Mouse (Mus musculus) embryonic facial prominence, embryonic 12.5 days (tissue): ENCODE data around the gene Kdm2b. TPM values are rescaled to one million over a fixed set of nuclear protein-coding genes. Genes with fewer than 3 reads are reported as not detected.
A peak's percentile ranks its signal among the peaks of the same experiment; 100 is the strongest.
"Not testable (repeated sequence)": the region's sequence is repeated elsewhere in the genome, so short reads cannot be mapped to it uniquely, and the experiment has no call there.

Experiments
- ATAC-seq: fragments of 200-750 bp; cut with Nextera tagmentation; 2 replicates; pipeline ENCODE4 v1.8.0; 2017; ENCODE audit not compliant: insufficient number of reproducible peaks, insufficient read depth, low FRiP score, low TSS enrichment
- H3K27ac ChIP-seq: fragments of 300-500 bp; sonication (generic); 2 replicates; pipeline ENCODE4 v1.5.1; 2016; ENCODE audit warnings: mild to moderate bottlenecking
- H3K27me3 ChIP-seq: fragments of 300-500 bp; sonication (generic); 2 replicates; pipeline ENCODE4 v1.6.1; 2016; ENCODE audit warnings: mild to moderate bottlenecking, moderate library complexity
- H3K36me3 ChIP-seq: fragments of 300-500 bp; sonication (generic); 2 replicates; pipeline ENCODE4 v1.6.1; 2016; ENCODE audit warnings: mild to moderate bottlenecking
- H3K4me1 ChIP-seq: fragments of 300-500 bp; sonication (generic); 2 replicates; pipeline ENCODE4 v1.6.1; 2016
- H3K4me2 ChIP-seq: fragments of 300-500 bp; sonication (generic); replicated peaks from 2 replicates; pipeline ENCODE4 v1.6.1; 2016; ENCODE audit warnings: mild to moderate bottlenecking, moderate library complexity
- H3K4me3 ChIP-seq: fragments of 300-500 bp; sonication (generic); 2 replicates; pipeline ENCODE4 v1.5.1; 2016; ENCODE audit warnings: mild to moderate bottlenecking
- H3K9ac ChIP-seq: fragments of 300-500 bp; sonication (generic); 2 replicates; pipeline ENCODE4 v1.6.1; 2016; ENCODE audit warnings: mild to moderate bottlenecking, moderate library complexity
- H3K9me3 ChIP-seq: fragments of 300-500 bp; sonication (generic); 2 replicates; pipeline ENCODE4 v1.6.1; 2016; ENCODE audit warnings: mild to moderate bottlenecking, moderate library complexity
- WGBS: fragments of 180-500 bp; shearing (Covaris S2); methylation state at CpG from one replicate; pipeline ENCODE4 v1.1.7; 2016; 5-methylcytosine and 5-hydroxymethylcytosine counted together
- polyA plus RNA-seq: library from polyadenylated mRNA; unstranded; fragments of >200 nt; fragmentation: Nextera tagmentation; extraction: Ambion mirVana; gene quantifications from 2 replicates; pipeline ENCODE4 v1.2.1, GENCODE M21; 2016

Kdm2b gene
- polyA plus RNA-seq, 1 experiment from 2014 or later = 84.4 TPM

- under 1% methylated on average over 37 of the region's 39 CpGs for WGBS
- Histone ChIP-seq H3K4me1 (peaks cover 53% of the 10 kb centered on the region), H3K9ac (peak overlapping the region; percentile 75)
These were observed 560 bp downstream of the Kdm2b start for GRCm38 (mm10) chr5:122989001-122989525.

DNA sequence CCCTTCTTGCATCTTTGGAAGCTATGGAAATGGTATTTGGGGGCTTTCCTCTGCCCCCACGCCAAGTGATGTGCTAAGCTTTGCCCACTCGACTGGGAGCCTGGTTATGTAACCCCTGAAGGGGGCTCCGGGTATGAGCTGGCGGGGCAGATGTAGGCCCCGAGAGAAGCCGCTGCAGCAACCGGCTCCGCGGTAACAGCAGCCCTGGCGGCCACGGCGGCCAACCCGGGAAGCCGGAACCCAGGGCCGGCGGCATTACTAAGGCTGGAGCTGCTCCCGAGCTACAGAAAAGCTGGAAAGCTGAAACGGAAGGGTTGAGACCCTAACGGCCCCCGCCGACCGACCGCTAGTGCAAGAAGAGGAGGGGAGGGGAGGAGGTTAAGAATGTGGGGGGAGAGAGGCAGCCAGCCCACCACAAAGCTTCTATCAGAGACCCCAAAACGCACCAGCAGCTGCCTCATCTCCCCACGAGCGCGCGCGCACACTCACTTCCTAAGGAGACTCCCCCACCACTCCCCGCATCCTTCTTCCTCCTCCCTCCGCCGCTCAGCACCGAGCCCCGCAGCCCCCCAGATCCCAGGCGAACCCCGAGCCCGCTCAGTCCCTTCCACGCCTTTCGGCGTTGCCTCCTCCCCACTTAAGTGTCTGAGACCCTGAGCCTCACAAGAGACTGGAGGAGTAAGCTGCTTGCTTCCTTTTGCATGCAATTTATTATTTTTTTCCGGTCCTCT, 1.4 kb downstream of the Kdm2b start:
- ATAC-seq = no peak
- H3K9ac ChIP-seq = peak overlapping the region; percentile 75
- H3K4me2 ChIP-seq = peak overlapping the region; percentile 99
- H3K27ac ChIP-seq = peak overlapping the region; percentile 88
- H3K4me3 ChIP-seq = peak overlapping the region; percentile 73
- 0 out of 2 replicates have a peak, but pooled peaks cover 4% of the 10 kb centered on the region for H3K27me3 ChIP-seq
- no peaks in the 10 kb centered on the region for H3K36me3 ChIP-seq
- no peaks in the 10 kb centered on the region for H3K9me3 ChIP-seq
- H3K4me1 ChIP-seq = peaks cover 52% of the 10 kb centered on the region
- under 1% methylated on average over 34 of the region's 41 CpGs for WGBS

More at GRCm38 (mm10) chr5:122989001-122989525, 560 bp downstream of the Kdm2b start:
- Histone ChIP-seq H3K36me3 (no peaks in the 10 kb centered on the region), H3K27me3 (0 out of 2 replicates have a peak, but pooled peaks cover 4% of the 10 kb centered on the region), H3K9me3 (no peaks in the 10 kb centered on the region), H3K4me3 (peak overlapping the region; percentile 73), H3K27ac (peak overlapping the region; percentile 88), H3K4me2 (peak overlapping the region; percentile 99)
- ATAC-seq = peak; percentile 37

- Histone ChIP-seq H3K27me3 (0 out of 2 replicates have a peak, but pooled peaks cover 4% of the 10 kb centered on the region), H3K4me1 (peaks cover 52% of the 10 kb centered on the region), H3K36me3 (no peaks in the 10 kb centered on the region), H3K4me3 (peak overlapping the region; percentile 73), H3K27ac (0 out of 2 replicates have a peak overlapping the region, but pooled peaks have one; percentile 36), H3K9ac (peak overlapping the region; percentile 75), H3K9me3 (no peaks in the 10 kb centered on the region), H3K4me2 (peak overlapping the region; percentile 99)
- 2% methylated on average over 39 of the region's 39 CpGs for WGBS
- peak; percentile 66 for ATAC-seq
These were observed 2.2 kb downstream of the Kdm2b start for GRCm38 (mm10) chr5:122987211-122988020.

DNA sequence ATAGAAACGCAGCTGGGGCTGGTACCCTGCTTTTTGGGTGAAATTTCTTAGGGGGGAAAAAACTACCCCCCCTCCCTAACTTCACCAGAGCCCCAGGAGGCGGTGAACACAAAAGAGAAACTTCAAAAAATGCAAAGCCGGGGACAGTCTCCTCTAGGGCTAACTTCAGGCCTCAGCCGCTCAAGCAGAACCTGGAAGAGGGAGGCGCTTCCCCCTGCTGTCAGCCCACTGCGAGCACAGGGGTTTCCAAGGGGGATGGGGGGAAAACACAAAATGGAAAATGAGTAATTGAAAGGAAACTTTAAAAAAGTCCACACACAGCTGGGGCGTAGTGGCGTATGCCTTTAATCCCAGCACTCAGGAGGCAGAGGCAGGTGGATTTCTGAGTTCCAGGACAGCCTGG, 3.5 kb downstream of the Kdm2b start:
- Histone ChIP-seq H3K4me1 (peaks cover 44% of the 10 kb centered on the region), H3K27ac (0 out of 2 replicates have a peak overlapping the region, but pooled peaks have one; percentile 30), H3K4me2 (peak overlapping the region; percentile 27), H3K4me3 (no peak overlapping the region), H3K9ac (no peak overlapping the region; the same call in 1 of the 2 replicates), H3K9me3 (no peaks in the 10 kb centered on the region), H3K36me3 (no peaks in the 10 kb centered on the region), H3K27me3 (0 out of 2 replicates have a peak, but pooled peaks cover 4% of the 10 kb centered on the region)
- 31% methylated on average over 8 of the region's 8 CpGs for WGBS
- ATAC-seq = no peak

GRCm38 (mm10) chr5:122985276-122985675, 4.3 kb downstream of the Kdm2b start:
- Histone ChIP-seq H3K27me3 (0 out of 2 replicates have a peak, but pooled peaks cover 4% of the 10 kb centered on the region), H3K4me2 (no peak overlapping the region), H3K27ac (no peak overlapping the region), H3K4me3 (no peak overlapping the region), H3K36me3 (no peaks in the 10 kb centered on the region), H3K4me1 (peaks cover 36% of the 10 kb centered on the region), H3K9ac (no peak overlapping the region), H3K9me3 (no peaks in the 10 kb centered on the region)
- 52% methylated on average over 3 of the region's 3 CpGs for WGBS
- ATAC-seq = no peak

- H3K9me3 ChIP-seq = no peaks in the 10 kb centered on the region
- 81% methylated on average over 5 of the region's 5 CpGs for WGBS
- H3K4me2 ChIP-seq = no peak overlapping the region
- H3K9ac ChIP-seq = no peak overlapping the region
- no peak overlapping the region for H3K4me3 ChIP-seq
- no peak overlapping the region for H3K27ac ChIP-seq
- H3K27me3 ChIP-seq = 0 out of 2 replicates have a peak, but pooled peaks cover 4% of the 10 kb centered on the region
- ATAC-seq = no peak
- H3K4me1 ChIP-seq = peaks cover 30% of the 10 kb centered on the region
- no peaks in the 10 kb centered on the region for H3K36me3 ChIP-seq
These were observed 5.1 kb downstream of the Kdm2b start for GRCm38 (mm10) chr5:122984483-122984882.

- 80% methylated on average over 8 of the region's 8 CpGs for WGBS
- no peak overlapping the region for H3K4me2 ChIP-seq
- H3K9ac ChIP-seq = no peak overlapping the region
- H3K4me1 ChIP-seq = no peaks in the 10 kb centered on the region
- no peak overlapping the region for H3K4me3 ChIP-seq
- no peaks in the 10 kb centered on the region for H3K27me3 ChIP-seq
- H3K9me3 ChIP-seq = no peaks in the 10 kb centered on the region
- no peak for ATAC-seq
- H3K36me3 ChIP-seq = no peaks in the 10 kb centered on the region
- H3K27ac ChIP-seq = no peak overlapping the region
These were observed 10.7 kb downstream of the Kdm2b start for GRCm38 (mm10) chr5:122978970-122979369.

DNA sequence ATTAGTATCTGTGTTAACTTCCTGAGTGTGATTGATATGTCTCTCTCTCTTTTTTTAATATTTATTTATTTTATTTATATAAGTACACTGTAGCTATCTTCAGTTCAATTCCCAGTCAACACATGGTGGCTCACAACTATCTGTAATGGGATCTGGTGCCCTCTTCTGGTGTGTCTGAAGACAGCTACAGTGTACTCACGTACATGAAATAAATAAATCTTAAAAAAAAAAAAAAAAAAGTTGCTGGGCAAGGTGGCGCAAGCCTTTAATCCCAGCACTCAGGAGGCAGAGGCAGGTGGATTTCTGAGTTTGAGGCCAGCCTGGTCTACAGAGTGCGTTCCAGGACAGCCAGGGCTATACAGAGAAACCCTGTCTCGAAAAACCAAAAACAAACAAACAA, 14.9 kb downstream of the Kdm2b start:
- not testable (repeated sequence) for H3K27me3 ChIP-seq, H3K9me3 ChIP-seq, H3K4me1 ChIP-seq, H3K27ac ChIP-seq, H3K9ac ChIP-seq, H3K36me3 ChIP-seq, ATAC-seq, H3K4me3 ChIP-seq, H3K4me2 ChIP-seq
- 96% methylated on average over 4 of the region's 4 CpGs for WGBS

DNA sequence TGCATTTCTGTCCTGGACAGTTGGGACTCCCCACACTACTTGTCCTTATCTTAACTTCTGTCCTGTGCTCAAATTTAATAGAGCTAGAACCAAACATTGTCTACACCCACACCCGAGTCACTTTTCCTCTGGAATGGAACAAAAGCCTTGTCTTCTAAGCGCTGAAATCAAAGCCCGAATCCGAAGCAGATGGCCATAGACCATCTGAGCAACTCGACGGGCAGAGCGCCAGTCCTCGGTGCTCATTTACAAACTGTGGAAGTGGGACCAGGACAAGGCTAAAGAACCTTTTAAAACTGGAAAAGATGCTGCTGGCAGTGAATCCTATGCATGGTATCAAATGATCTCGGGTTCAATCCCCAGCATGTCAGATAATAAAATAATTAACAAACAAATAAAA, 17.5 kb downstream of the Kdm2b start:
- Histone ChIP-seq H3K9ac (no peak overlapping the region), H3K9me3 (no peaks in the 10 kb centered on the region), H3K27me3 (no peaks in the 10 kb centered on the region), H3K4me1 (no peaks in the 10 kb centered on the region), H3K4me3 (no peak overlapping the region), H3K27ac (no peak overlapping the region), H3K4me2 (no peak overlapping the region), H3K36me3 (no peaks in the 10 kb centered on the region)
- WGBS = 77% methylated on average over 9 of the region's 9 CpGs
- ATAC-seq = no peak

DNA sequence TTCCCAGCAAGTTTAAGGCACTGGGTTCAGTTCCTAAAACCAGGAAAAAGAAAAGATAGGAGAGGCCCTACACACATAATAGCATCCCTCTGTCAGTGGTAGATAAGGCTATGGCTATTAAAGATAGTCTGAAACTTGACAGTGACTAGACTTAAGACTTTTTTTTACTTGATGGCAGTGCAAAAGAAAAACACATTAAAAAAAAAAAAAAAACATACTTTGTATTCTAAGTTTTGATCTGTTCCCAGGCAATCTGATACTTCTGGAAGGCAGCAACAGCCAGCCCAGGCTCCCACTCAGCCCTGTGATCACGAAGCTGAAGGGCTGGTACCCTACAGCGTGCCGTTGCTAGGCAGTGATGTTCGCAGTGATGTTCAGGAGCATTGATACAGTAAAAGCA, 18.2 kb downstream of the Kdm2b start:
- WGBS = 84% methylated on average over 4 of the region's 4 CpGs
- Histone ChIP-seq H3K4me3 (no peak overlapping the region), H3K27me3 (no peaks in the 10 kb centered on the region), H3K27ac (no peak overlapping the region), H3K4me2 (no peak overlapping the region), H3K4me1 (no peaks in the 10 kb centered on the region), H3K9ac (no peak overlapping the region), H3K9me3 (no peaks in the 10 kb centered on the region), H3K36me3 (no peaks in the 10 kb centered on the region)
- no peak for ATAC-seq

DNA sequence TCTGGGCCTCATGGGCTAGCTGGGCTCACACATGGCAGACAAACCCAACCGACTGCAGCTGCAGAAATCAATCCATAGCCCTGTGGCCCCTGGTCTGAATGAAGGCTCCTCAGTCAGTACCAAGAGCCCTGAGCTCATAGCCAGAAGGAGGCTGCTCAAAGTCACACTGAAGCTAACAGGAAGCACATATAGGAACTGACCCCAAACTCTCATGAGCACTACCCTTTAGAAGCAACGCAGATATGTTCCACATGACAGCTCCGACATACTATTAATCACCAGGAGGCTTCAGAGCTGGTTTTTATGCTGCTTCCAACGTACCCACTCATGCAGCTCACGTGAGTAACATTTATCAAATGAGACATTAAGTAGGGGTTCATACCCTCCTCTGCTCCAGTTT, 19.6 kb downstream of the Kdm2b start:
- Histone ChIP-seq H3K9ac (no peak overlapping the region), H3K27ac (no peak overlapping the region), H3K9me3 (no peaks in the 10 kb centered on the region), H3K4me3 (no peak overlapping the region), H3K27me3 (no peaks in the 10 kb centered on the region), H3K4me2 (no peak overlapping the region), H3K4me1 (no peaks in the 10 kb centered on the region), H3K36me3 (no peaks in the 10 kb centered on the region)
- no peak for ATAC-seq
- 82% methylated on average over 5 of the region's 5 CpGs for WGBS
